Mouse (Mus musculus): ENCODE data around the gene Cltb.

Gene Cltb

DNA sequence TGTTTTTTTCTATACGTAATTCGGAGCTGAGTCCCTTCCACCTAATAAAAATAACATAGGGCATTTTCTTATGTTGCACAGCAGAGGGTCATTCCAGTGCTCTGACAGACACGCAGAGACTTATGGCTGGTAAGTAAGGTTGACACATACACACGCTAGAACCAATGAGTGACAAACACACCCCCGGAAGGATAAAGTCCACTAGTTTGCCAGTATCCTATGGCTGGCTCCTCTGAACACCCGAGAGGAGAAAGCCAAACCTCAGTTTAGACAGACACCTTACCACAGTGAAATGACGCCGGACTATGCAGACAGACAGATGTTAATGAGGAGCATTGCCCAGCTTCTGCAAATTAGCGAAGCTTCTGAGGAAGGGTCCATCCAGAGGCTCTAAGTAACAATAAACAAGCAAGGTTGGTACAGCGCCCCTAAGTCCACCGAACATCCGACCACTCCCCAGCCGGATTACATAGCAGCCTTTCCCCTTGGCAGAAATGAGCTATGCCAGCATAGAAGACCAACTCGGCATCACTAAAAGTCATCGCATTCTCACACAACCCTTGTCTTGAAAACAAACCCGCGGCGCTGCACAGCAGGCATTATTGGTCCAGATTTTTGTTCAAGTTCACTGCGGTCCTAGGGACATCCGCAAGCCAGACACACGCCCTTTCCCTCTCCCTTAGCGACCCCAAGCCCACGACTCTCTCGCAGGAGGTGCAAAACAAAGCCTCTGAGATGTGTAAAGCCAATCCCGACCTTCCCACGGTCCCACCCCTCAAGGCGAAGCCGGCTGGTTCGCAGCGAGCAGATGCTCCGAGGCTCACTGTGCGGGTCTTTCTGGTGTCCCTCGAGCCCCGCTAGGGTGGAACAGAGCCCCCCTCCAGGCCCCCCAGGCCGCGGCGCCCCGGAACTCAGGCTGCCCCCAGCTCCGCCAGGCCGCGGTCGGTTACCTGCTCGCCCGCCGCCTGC lies 46.6 kb downstream of the Cltb start:
- DNase-seq (ENCODE audit: low spot score in 2 of 2), result no peak

DNA sequence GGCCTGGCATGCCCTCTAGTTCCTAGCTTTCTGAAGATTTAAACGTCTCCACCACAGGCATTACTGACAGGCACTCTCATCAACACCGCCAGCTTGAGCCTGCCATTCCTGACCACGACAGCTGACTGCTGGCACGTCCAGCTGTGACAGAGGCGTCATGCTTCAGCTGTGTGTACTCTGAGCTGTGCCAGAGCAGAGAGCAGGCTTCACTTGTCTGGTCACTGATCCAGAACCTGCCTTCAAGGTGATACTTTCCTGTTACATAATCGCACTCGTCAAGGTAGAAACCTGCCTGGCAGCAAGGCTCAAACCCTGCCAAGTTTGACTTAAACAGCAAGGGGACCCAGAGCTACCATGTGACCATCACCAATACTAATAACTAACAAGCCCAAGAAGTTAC lies 48.6 kb downstream of the Cltb start:
- no peak for DNase-seq (ENCODE audit: low spot score in 2 of 2)

GRCm38 (mm10) chr13:54560608-54561007 lies 50.5 kb downstream of the Cltb start:
- DNase-seq (ENCODE audit: low spot score in 2 of 2), result no peak

- no peak for DNase-seq (ENCODE audit: low spot score in 2 of 2)
Measured at GRCm38 (mm10) chr13:54559656-54560055, 51.5 kb downstream of the Cltb start.

- no peak for DNase-seq (ENCODE audit: low spot score in 2 of 2)
Measured at GRCm38 (mm10) chr13:54557652-54558051, 53.5 kb downstream of the Cltb start.

GRCm38 (mm10) chr13:54556796-54557195 lies 54.3 kb downstream of the Cltb start:
- DNase-seq (ENCODE audit: low spot score in 2 of 2), result no peak

DNA sequence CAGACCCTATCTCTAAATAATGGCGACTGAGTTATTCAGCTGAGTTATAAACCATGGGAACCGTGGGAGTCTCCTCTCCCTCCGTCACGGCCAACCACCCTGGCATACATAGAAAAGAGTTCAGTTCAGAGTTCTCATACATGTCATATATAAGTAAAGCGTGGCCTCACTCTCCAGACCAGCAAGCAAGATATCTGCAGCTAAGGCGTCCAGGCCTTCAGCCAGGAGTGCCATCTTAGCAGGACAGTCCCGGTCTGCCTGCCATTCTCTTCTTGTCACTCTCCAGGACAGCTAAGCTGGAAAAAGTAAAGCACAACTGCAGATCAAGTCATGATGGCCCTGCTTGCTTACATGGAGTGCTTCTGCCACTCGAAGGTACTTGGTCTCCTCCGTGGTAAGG lies 55.0 kb downstream of the Cltb start:
- no peak for DNase-seq (ENCODE audit: low spot score in 2 of 2)

DNA sequence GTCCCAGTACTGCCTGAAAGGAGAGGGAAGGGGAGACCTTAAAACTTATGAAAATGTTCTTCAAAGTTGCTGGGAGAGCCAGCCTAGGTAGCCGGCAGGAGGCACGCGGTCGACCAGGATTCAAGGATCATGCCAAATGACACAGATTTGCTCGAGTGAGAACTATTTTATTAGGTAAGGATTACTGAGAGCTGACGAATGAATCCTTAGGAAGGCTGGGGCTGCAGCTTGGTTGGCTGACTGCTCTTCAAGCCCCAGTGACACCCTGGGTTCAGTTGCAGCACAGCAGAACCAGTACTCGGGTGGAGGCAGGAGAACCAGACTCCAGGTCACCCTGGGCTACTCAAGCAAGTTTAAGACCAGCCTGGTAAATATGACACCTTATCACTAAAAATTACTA lies 63.1 kb downstream of the Cltb start:
- DNase-seq (ENCODE audit: low spot score in 2 of 2), result no peak

Measured in spleen, postnatal 14 days (tissue).